In genomic region chr9:110466179-110466578, GRCm38 (mm10) we compare ENCODE assay signal across 9 mouse cellular contexts. TPM values are rescaled to one million over a fixed set of nuclear protein-coding genes. Genes with fewer than 3 reads are reported as not detected.
A peak's percentile ranks its signal among the peaks of the same experiment; 100 is the strongest.
DNase-seq lines count a peak whose midpoint lies in the region; ATAC-seq and TF ChIP-seq lines count a peak whose summit lies in the region.
"Had no signal": no experiment of that assay in that cellular context is flagged by ENCODE, and none has a peak within 500 bp of the region (broad histone marks: within the 10 kb centered on the region; RNA-seq: fewer than 3 reads in every experiment).

No protein-coding gene starts in this region.

- H3K27me3 ChIP-seq in liver, adult 2 months (ENCODE audit: control insufficient read depth, insufficient read depth, low read length), result no peaks in the 10 kb centered on the region
- no peaks in the 10 kb centered on the region for H3K27me3 ChIP-seq in liver, embryonic 11.5 days (replicated peaks; ENCODE audit: control insufficient read depth, insufficient read depth, low read length)
- H3K27me3 ChIP-seq in Patski, result no peaks in the 10 kb centered on the region
- no peaks in the 10 kb centered on the region for H3K27me3 ChIP-seq in lung, embryonic 14.5 days (ENCODE audit: insufficient read depth, low read length)
- H3K27me3 ChIP-seq: lung, embryonic 15.5 days had no signal

- no peak for DNase-seq in liver, adult 2 months (ENCODE audit: extremely low read depth, low read depth, low spot score)
- no peak for DNase-seq in liver, embryonic 11.5 days (ENCODE audit: low spot score)
- DNase-seq in Patski (ENCODE audit: low read depth, low spot score), result no peak
- peak; percentile 39 for DNase-seq in lung, embryonic 14.5 days
- DNase-seq in thymus, postnatal 0 days (ENCODE audit: low spot score), result peak; percentile 55
- no peak for DNase-seq in gastrocnemius, postnatal 14 days
- no peak for DNase-seq in cerebellum, postnatal 4 days (ENCODE audit: low spot score in 2 of 2)
- DNase-seq: kidney, postnatal 10 days had no signal

- peak; percentile 36; the same call in 1 of the 2 replicates for TF ChIP-seq CTCF in liver, adult 2 months (IDR thresholded peaks at IDR 0.05; ENCODE audit: low read depth, low read length)
- TF ChIP-seq CTCF in Patski (IDR thresholded peaks at IDR 0.05), result peak; percentile 53
- TF ChIP-seq CTCF in lung, embryonic 14.5 days (IDR thresholded peaks at IDR 0.05; ENCODE audit: low read depth), result peak; percentile 44; the same call in 1 of the 2 replicates

- CTCF ChIA-PET in Patski (lab: Charles Lee), result interaction anchor here (0.7 to 2.1 kb wide), 5 partner anchors 8 to 315 kb away, joined by 3 to 9 read pairs (median 3); no protein-coding TSS in a partner anchor

- no peaks in the 10 kb centered on the region for H3K4me1 ChIP-seq in liver, adult 2 months (ENCODE audit: control insufficient read depth, insufficient read depth, low read length)
- H3K4me1 ChIP-seq in liver, embryonic 11.5 days (replicated peaks; ENCODE audit: control insufficient read depth, insufficient read depth, low read length), result peaks cover 3% of the 10 kb centered on the region; the same call in 1 of the 2 replicates
- H3K4me1 ChIP-seq in lung, embryonic 14.5 days (ENCODE audit: insufficient read depth), result no peaks in the 10 kb centered on the region
- H3K4me1 ChIP-seq: lung, embryonic 15.5 days had no signal

- intact Hi-C loops in gastrocnemius, postnatal 14 days (cut with DNase I; ENCODE audit: low total_unique reads), result no loop called here

- no peak overlapping the region for H3K4me2 ChIP-seq in liver, embryonic 11.5 days
- H3K4me2 ChIP-seq in lung, embryonic 14.5 days, result no peak overlapping the region
- H3K4me2 ChIP-seq: lung, embryonic 15.5 days had no signal

- no peak overlapping the region for H3K27ac ChIP-seq in liver, adult 2 months (replicated peaks; ENCODE audit: insufficient read depth, low read depth, low read length)
- no peak overlapping the region for H3K27ac ChIP-seq in liver, embryonic 11.5 days (ENCODE audit: low read depth, low read length)
- no peak overlapping the region for H3K27ac ChIP-seq in lung, embryonic 14.5 days (ENCODE audit: low read depth)
- H3K27ac ChIP-seq: lung, embryonic 15.5 days had no signal

- WGBS in liver, adult 2 months, result 88% methylated on average over 3 of the region's 3 CpGs
- 77% methylated on average over 3 of the region's 3 CpGs for WGBS in liver, embryonic 11.5 days
- 88% methylated on average over 3 of the region's 3 CpGs for WGBS in lung, embryonic 14.5 days

- in situ Hi-C loops in Patski (cut with MboI; ENCODE audit: low pct_unique_long_range_greater_than_20kb), result no loop called here

- peaks cover 8% of the 10 kb centered on the region for H3K79me2 ChIP-seq in liver, adult 2 months (ENCODE audit: control insufficient read depth, insufficient read depth, low read length)

- H3K9ac ChIP-seq in liver, adult 2 months (ENCODE audit: low read depth, low read length), result no peak overlapping the region
- H3K9ac ChIP-seq in liver, embryonic 11.5 days (ENCODE audit: low read depth, low read length), result no peak overlapping the region
- no peak overlapping the region for H3K9ac ChIP-seq in lung, embryonic 14.5 days
- H3K9ac ChIP-seq: lung, embryonic 15.5 days had no signal

- ATAC-seq in liver, embryonic 11.5 days (replicated peaks; ENCODE audit: low FRiP score), result no peak
- ATAC-seq in Patski, result no peak
- no peak for ATAC-seq in lung, embryonic 14.5 days (ENCODE audit: insufficient read depth)

- H3K9me3 ChIP-seq in liver, embryonic 11.5 days (ENCODE audit: control insufficient read depth, low read length), result no peaks in the 10 kb centered on the region
- H3K9me3 ChIP-seq in lung, embryonic 14.5 days (ENCODE audit: low read depth, low read length), result no peaks in the 10 kb centered on the region
- H3K9me3 ChIP-seq: lung, embryonic 15.5 days had no signal

- TF ChIP-seq POLR2A in liver, adult 2 months (IDR thresholded peaks at IDR 0.05; ENCODE audit: extremely low read depth, insufficient read depth, low read length), result no peak

- H3K4me3 ChIP-seq in liver, adult 2 months (ENCODE audit: insufficient read depth, low read depth, low read length), result no peak overlapping the region
- H3K4me3 ChIP-seq in liver, embryonic 11.5 days (ENCODE audit: low read depth, low read length), result no peak overlapping the region
- H3K4me3 ChIP-seq in lung, embryonic 14.5 days (ENCODE audit: low read depth, low read length), result no peak overlapping the region
- H3K4me3 ChIP-seq: lung, embryonic 15.5 days had no signal

- POLR2A ChIA-PET in Patski (lab: Charles Lee), result no interaction called here

- no peaks in the 10 kb centered on the region for H3K36me3 ChIP-seq in liver, adult 2 months (ENCODE audit: control insufficient read depth, insufficient read depth, low read length)
- no peaks in the 10 kb centered on the region for H3K36me3 ChIP-seq in liver, embryonic 11.5 days (ENCODE audit: control insufficient read depth, insufficient read depth, low read length)
- no peaks in the 10 kb centered on the region; the same call in 1 of the 2 replicates for H3K36me3 ChIP-seq in lung, embryonic 14.5 days (ENCODE audit: insufficient read depth)
- H3K36me3 ChIP-seq: lung, embryonic 15.5 days had no signal

RNA-seq across cellular contexts. Expression of gene Klhl18, which starts 10.3 kb away (rescaled TPM):
- total RNA-seq in liver, adult 2 months (2014; rRNA removed), result 2.0 and 2.3 TPM in 2 replicates
- 5.9 and 6.9 TPM in 2 replicates for polyA plus RNA-seq in liver, adult 2 months (2012; rRNA removed)
- polyA plus RNA-seq in liver, embryonic 11.5 days (2014; fragmentation: Nextera tagmentation; extraction: Ambion mirVana), result 7.1 TPM in 2 replicates
- polyA plus RNA-seq in Patski (2021), result 11.6 TPM
- 8.9 and 9.7 TPM in 2 replicates for polyA plus RNA-seq in lung, embryonic 14.5 days (2014; fragmentation: Nextera tagmentation; extraction: Ambion mirVana)
- polyA plus RNA-seq in thymus, postnatal 0 days (2015; fragmentation: Nextera tagmentation; extraction: Ambion mirVana), result 3.5 and 4.2 TPM in 2 replicates
- total RNA-seq in gastrocnemius, postnatal 14 days (2021), result 1 to 10 TPM; 6.6 to 8.4 TPM

RNA-seq across cellular contexts. Expression of gene Kif9, which starts 10.6 kb away (rescaled TPM):
- total RNA-seq in liver, adult 2 months (2014; rRNA removed), result 0.40 and 0.55 TPM in 2 replicates
- 0.18 and 0.35 TPM in 2 replicates for polyA plus RNA-seq in liver, adult 2 months (2012; rRNA removed)
- polyA plus RNA-seq in liver, embryonic 11.5 days (2014; fragmentation: Nextera tagmentation; extraction: Ambion mirVana), result 0.66 and 1.0 TPM in 2 replicates
- polyA plus RNA-seq in Patski (2021), result 6.6 TPM
- 0.88 and 1.8 TPM in 2 replicates for polyA plus RNA-seq in lung, embryonic 14.5 days (2014; fragmentation: Nextera tagmentation; extraction: Ambion mirVana)
- 1.2 and 1.4 TPM in 2 replicates for polyA plus RNA-seq in thymus, postnatal 0 days (2015; fragmentation: Nextera tagmentation; extraction: Ambion mirVana)
- under 1 TPM; 0.16 to 0.20 TPM for total RNA-seq in gastrocnemius, postnatal 14 days (2021)

RNA-seq across cellular contexts. Expression of gene Ngp, which starts 46.6 kb away (rescaled TPM):
- total RNA-seq in liver, adult 2 months (2014; rRNA removed), result not detected in 2 replicates
- polyA plus RNA-seq in liver, adult 2 months (2012; rRNA removed), result 0.21 and 0.37 TPM in 2 replicates
- 16.6 and 19.0 TPM in 2 replicates for polyA plus RNA-seq in liver, embryonic 11.5 days (2014; fragmentation: Nextera tagmentation; extraction: Ambion mirVana)
- polyA plus RNA-seq in Patski (2021), result not detected
- polyA plus RNA-seq in lung, embryonic 14.5 days (2014; fragmentation: Nextera tagmentation; extraction: Ambion mirVana), result 0.34 and 3.4 TPM in 2 replicates
- 2.9 and 7.4 TPM in 2 replicates for polyA plus RNA-seq in thymus, postnatal 0 days (2015; fragmentation: Nextera tagmentation; extraction: Ambion mirVana)
- under 1 TPM in 1 of 2 experiments, not detected in 1; 0.18 TPM for total RNA-seq in gastrocnemius, postnatal 14 days (2021)

RNA-seq across cellular contexts. Expression of gene Ptpn23, which starts 58.2 kb away (rescaled TPM):
- 4.5 and 6.8 TPM in 2 replicates for total RNA-seq in liver, adult 2 months (2014; rRNA removed)
- polyA plus RNA-seq in liver, adult 2 months (2012; rRNA removed), result 7.9 and 10.7 TPM in 2 replicates
- 13.2 and 13.6 TPM in 2 replicates for polyA plus RNA-seq in liver, embryonic 11.5 days (2014; fragmentation: Nextera tagmentation; extraction: Ambion mirVana)
- polyA plus RNA-seq in Patski (2021), result 107 TPM
- 16.4 and 19.1 TPM in 2 replicates for polyA plus RNA-seq in lung, embryonic 14.5 days (2014; fragmentation: Nextera tagmentation; extraction: Ambion mirVana)
- 7.6 and 8.9 TPM in 2 replicates for polyA plus RNA-seq in thymus, postnatal 0 days (2015; fragmentation: Nextera tagmentation; extraction: Ambion mirVana)
- 10 to 100 TPM; 10.2 to 10.3 TPM for total RNA-seq in gastrocnemius, postnatal 14 days (2021)

Comparison
In these comparisons a context has a peak if more than half of its experiments do, and no peak if none do; other contexts are left out.
1. DNase-seq: peak in lung, embryonic 14.5 days (single experiment) and thymus, postnatal 0 days (single experiment); none in liver, adult 2 months (single experiment), liver, embryonic 11.5 days (single experiment), Patski (single experiment), gastrocnemius, postnatal 14 days (single experiment) and cerebellum, postnatal 4 days (0 of 2).
2. Peak in every context shown above with its lines, with median percentiles within 50 percentile points of each other: CTCF ChIP-seq.